ENCODE assay signal across 30 mouse cellular contexts in the genomic region with DNA sequence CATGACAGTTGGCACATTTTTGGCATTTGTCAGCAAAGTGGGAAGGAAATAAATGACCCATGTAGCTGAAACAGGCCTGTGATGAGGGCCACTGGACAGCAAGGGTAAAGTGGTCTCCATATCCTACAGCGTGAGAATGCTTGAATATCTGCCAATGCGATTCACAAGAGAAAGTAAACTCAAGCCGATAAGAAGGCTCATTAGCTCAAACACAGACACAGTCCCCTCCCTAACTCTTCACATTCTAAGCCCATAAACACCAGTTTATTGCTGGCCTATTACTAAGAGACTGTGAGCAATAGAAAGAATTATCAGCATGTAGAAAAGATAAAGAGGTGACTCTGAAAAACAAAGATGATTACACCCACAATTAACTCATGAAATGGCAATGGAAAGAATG.
DNase-seq lines count a peak whose midpoint lies in the region; ATAC-seq and TF ChIP-seq lines count a peak whose summit lies in the region.
"Had no signal": no experiment of that assay in that cellular context is flagged by ENCODE, and none has a peak within 500 bp of the region (broad histone marks: within the 10 kb centered on the region; RNA-seq: fewer than 3 reads in every experiment).

No protein-coding gene starts in this region.

- no peaks in the 10 kb centered on the region for H3K9me3 ChIP-seq in heart, embryonic 15.5 days (replicated peaks)
- no peaks in the 10 kb centered on the region for H3K9me3 ChIP-seq in hindbrain, postnatal 0 days (ENCODE audit: low read length)
- H3K9me3 ChIP-seq in hindbrain, embryonic 12.5 days (replicated peaks), result no peaks in the 10 kb centered on the region
- no peaks in the 10 kb centered on the region for H3K9me3 ChIP-seq in intestine, embryonic 16.5 days (ENCODE audit: control insufficient read depth, low read length)
- H3K9me3 ChIP-seq: embryonic facial prominence, embryonic 13.5 days; forebrain, embryonic 15.5 days; G1E; limb, embryonic 12.5 days had no signal

- no peak overlapping the region for H3K4me3 ChIP-seq in heart, embryonic 15.5 days
- no peak overlapping the region for H3K4me3 ChIP-seq in hindbrain, postnatal 0 days (ENCODE audit: low read length)
- no peak overlapping the region for H3K4me3 ChIP-seq in hindbrain, embryonic 12.5 days
- H3K4me3 ChIP-seq in intestine, embryonic 16.5 days (ENCODE audit: low read length), result no peak overlapping the region
- H3K4me3 ChIP-seq: embryonic facial prominence, embryonic 13.5 days; erythroblast, embryonic 14.5 days; forebrain, embryonic 15.5 days; limb, embryonic 12.5 days had no signal

- H3K4me1 ChIP-seq in heart, embryonic 15.5 days (replicated peaks), result peaks cover 14% of the 10 kb centered on the region
- H3K4me1 ChIP-seq in hindbrain, postnatal 0 days (ENCODE audit: insufficient read depth, low read length), result peaks cover 4% of the 10 kb centered on the region; the same call in 1 of the 2 replicates
- H3K4me1 ChIP-seq in hindbrain, embryonic 12.5 days, result peaks cover 18% of the 10 kb centered on the region
- no peaks in the 10 kb centered on the region for H3K4me1 ChIP-seq in intestine, embryonic 16.5 days (ENCODE audit: control insufficient read depth, insufficient read depth, low read length)
- H3K4me1 ChIP-seq: limb, embryonic 12.5 days had no signal

- H3K27ac ChIP-seq in heart, embryonic 15.5 days, result peak overlapping the region; percentile 56
- H3K27ac ChIP-seq in hindbrain, postnatal 0 days, result no peak overlapping the region
- no peak overlapping the region for H3K27ac ChIP-seq in hindbrain, embryonic 12.5 days
- no peak overlapping the region for H3K27ac ChIP-seq in intestine, embryonic 16.5 days (ENCODE audit: low read length)
- H3K27ac ChIP-seq: embryonic facial prominence, embryonic 13.5 days; forebrain, embryonic 15.5 days; limb, embryonic 12.5 days; stomach, postnatal 0 days had no signal

- WGBS in heart, embryonic 15.5 days, result 20% methylated on average over 3 of the region's 3 CpGs
- 30% methylated on average over 3 of the region's 3 CpGs for WGBS in hindbrain, postnatal 0 days
- 72% methylated on average over 3 of the region's 3 CpGs for WGBS in hindbrain, embryonic 12.5 days
- 16% methylated on average over 3 of the region's 3 CpGs for WGBS in intestine, embryonic 16.5 days

- ATAC-seq in heart, embryonic 15.5 days (replicated peaks; ENCODE audit: insufficient number of reproducible peaks, insufficient read depth, low FRiP score, low read depth), result no peak; the same call in 1 of the 2 replicates
- ATAC-seq in hindbrain, postnatal 0 days, result no peak
- ATAC-seq in hindbrain, embryonic 12.5 days (ENCODE audit: low FRiP score), result no peak
- ATAC-seq in intestine, embryonic 16.5 days, result peak; percentile 95
- ATAC-seq: forebrain, embryonic 15.5 days; inflammation-experienced regulatory T-cells, adult 6 months; liver, postnatal 0 days had no signal

- H3K4me2 ChIP-seq in heart, embryonic 15.5 days, result no peak overlapping the region
- no peak overlapping the region for H3K4me2 ChIP-seq in hindbrain, postnatal 0 days (ENCODE audit: low read depth, low read length)
- no peak overlapping the region for H3K4me2 ChIP-seq in hindbrain, embryonic 12.5 days (replicated peaks)
- no peak overlapping the region for H3K4me2 ChIP-seq in intestine, embryonic 16.5 days (ENCODE audit: low read depth, low read length)
- H3K4me2 ChIP-seq: embryonic facial prominence, embryonic 13.5 days; forebrain, embryonic 15.5 days; limb, embryonic 12.5 days; liver, embryonic 11.5 days; midbrain, embryonic 11.5 days had no signal

- no peak for TF ChIP-seq CTCF in hindbrain, postnatal 0 days (IDR thresholded peaks at IDR 0.05; ENCODE audit: low read depth)
- no peak for TF ChIP-seq CTCF in brain, embryonic 14.5 days (IDR thresholded peaks at IDR 0.05; ENCODE audit: borderline replicate concordance, extremely low read depth, insufficient read depth, insufficient read length)

- no peak for DNase-seq in heart, adult 11 months
- peak; percentile 25 for DNase-seq in hindbrain, postnatal 0 days (ENCODE audit: low spot score)
- peak; percentile 43 for DNase-seq in brain, embryonic 14.5 days (ENCODE audit: low read depth)
- DNase-seq in adrenal gland, adult 8-10 months, result no peak
- no peak for DNase-seq in kidney, postnatal 4 days
- DNase-seq: adrenal gland, postnatal 10 days; B cell, adult 2 months; cerebellum, adult 8-10 months; cerebellum, postnatal 36 days; embryo, embryonic 11 days; gastrocnemius, postnatal 10 days; heart, postnatal 10 days; kidney, postnatal 25 days; liver, postnatal 0 days; lung, postnatal 10 days; right cerebral cortex, postnatal 14 days; thymus, adult 2 months had no signal

- no peak overlapping the region for H3K9ac ChIP-seq in heart, embryonic 15.5 days
- no peak overlapping the region for H3K9ac ChIP-seq in hindbrain, postnatal 0 days (replicated peaks; ENCODE audit: low read length)
- H3K9ac ChIP-seq in hindbrain, embryonic 12.5 days, result no peak overlapping the region
- H3K9ac ChIP-seq in intestine, embryonic 16.5 days (ENCODE audit: low read depth, low read length), result no peak overlapping the region
- H3K9ac ChIP-seq: embryonic facial prominence, embryonic 13.5 days; forebrain, embryonic 15.5 days; limb, embryonic 12.5 days; liver, postnatal 0 days had no signal

- no peaks in the 10 kb centered on the region for H3K36me3 ChIP-seq in heart, embryonic 15.5 days
- H3K36me3 ChIP-seq in hindbrain, postnatal 0 days (ENCODE audit: insufficient read depth, low read length), result no peaks in the 10 kb centered on the region
- no peaks in the 10 kb centered on the region for H3K36me3 ChIP-seq in hindbrain, embryonic 12.5 days
- H3K36me3 ChIP-seq in intestine, embryonic 16.5 days (ENCODE audit: control insufficient read depth, insufficient read depth, low read length), result no peaks in the 10 kb centered on the region
- H3K36me3 ChIP-seq: forebrain, embryonic 15.5 days; G1E had no signal

- no peak for TF ChIP-seq POLR2A in brain, embryonic 14.5 days (IDR thresholded peaks at IDR 0.05; ENCODE audit: borderline replicate concordance, extremely low read depth, insufficient read depth, insufficient read length, poor library complexity, severe bottlenecking)

- H3K27me3 ChIP-seq in heart, embryonic 15.5 days, result no peaks in the 10 kb centered on the region
- no peaks in the 10 kb centered on the region for H3K27me3 ChIP-seq in hindbrain, postnatal 0 days (ENCODE audit: insufficient read depth, low read length)
- no peaks in the 10 kb centered on the region for H3K27me3 ChIP-seq in hindbrain, embryonic 12.5 days
- H3K27me3 ChIP-seq in intestine, embryonic 16.5 days (replicated peaks; ENCODE audit: control insufficient read depth, insufficient read depth, low read length), result no peaks in the 10 kb centered on the region
- H3K27me3 ChIP-seq: CH12.LX; embryonic facial prominence, embryonic 13.5 days; forebrain, embryonic 15.5 days; limb, embryonic 12.5 days had no signal

Comparison
In these comparisons a context has a peak if more than half of its experiments do, and no peak if none do; other contexts are left out.
1. DNase-seq: peak in hindbrain, postnatal 0 days (single experiment) and brain, embryonic 14.5 days (single experiment); none in heart, adult 11 months (single experiment), adrenal gland, adult 8-10 months (single experiment) and kidney, postnatal 4 days (0 of 2).